Mouse (Mus musculus) liver, postnatal 0 days (tissue): Measurements from ENCODE around the gene Vmn2r91. TPM values are rescaled to one million over a fixed set of nuclear protein-coding genes. Genes with fewer than 3 reads are reported as not detected.
"Not testable (repeated sequence)": the region's sequence is repeated elsewhere in the genome, so short reads cannot be mapped to it uniquely, and the experiment has no call there.

ENCODE experiments used
- ATAC-seq: fragments of 200-750 bp; cut with Nextera tagmentation; 2 replicates; pipeline ENCODE4 v1.8.0; 2017; ENCODE audit warnings: mild to moderate bottlenecking, moderate library complexity
- DNase-seq: peaks from one replicate; pipeline ENCODE4 v3.0.0-alpha.2; 2016
- H3K27ac ChIP-seq: fragments of 300-500 bp; sonication (generic); 2 replicates; pipeline ENCODE4 v1.5.1; 2014; ENCODE audit warnings: antibody characterized with exemption, moderate library complexity, mild to moderate bottlenecking, low read depth
- H3K27me3 ChIP-seq: fragments of 300-500 bp; sonication (generic); 2 replicates; pipeline ENCODE4 v1.6.1; 2014; ENCODE audit warnings: low read length, control low read depth, mixed read lengths; ENCODE audit not compliant: insufficient read depth
- H3K36me3 ChIP-seq: fragments of 300-500 bp; sonication (generic); replicated peaks from 2 replicates; pipeline ENCODE4 v1.6.1; 2014; ENCODE audit warnings: mild to moderate bottlenecking, control low read depth, low read length, moderate library complexity, mixed read lengths; ENCODE audit not compliant: insufficient read depth
- H3K4me1 ChIP-seq: fragments of 300-500 bp; sonication (generic); 2 replicates; pipeline ENCODE4 v1.6.1; 2014; ENCODE audit warnings: antibody characterized with exemption, mild to moderate bottlenecking, control low read depth; ENCODE audit not compliant: insufficient read depth
- H3K4me2 ChIP-seq: fragments of 300-500 bp; sonication (generic); 2 replicates; pipeline ENCODE4 v1.6.1; 2014; ENCODE audit warnings: low read depth, mild to moderate bottlenecking, low read length, moderate library complexity, mixed read lengths
- H3K4me3 ChIP-seq: fragments of 300-500 bp; sonication (generic); 2 replicates; pipeline ENCODE4 v1.5.1; 2014; ENCODE audit warnings: low read depth, low read length
- H3K9ac ChIP-seq: fragments of 300-500 bp; sonication (generic); replicated peaks from 2 replicates; pipeline ENCODE4 v1.6.1; 2014; ENCODE audit warnings: mild to moderate bottlenecking, moderate library complexity
- H3K9me3 ChIP-seq: fragments of 300-500 bp; sonication (generic); 2 replicates; pipeline ENCODE4 v1.6.1; 2016; ENCODE audit warnings: mild to moderate bottlenecking, control low read depth, low read length, mixed read lengths
- CTCF ChIP-seq: sonication (generic); IDR thresholded peaks from 2 replicates; pipeline ENCODE4 v1.5.1; 2016; ENCODE audit warnings: antibody characterized with exemption, low read depth
- EP300 ChIP-seq: IDR thresholded peaks from 2 replicates; pipeline ENCODE4 v1.6.1; 2016; ENCODE audit warnings: antibody characterized with exemption, low read depth, mild to moderate bottlenecking
- WGBS: fragments of 180-500 bp; shearing (Covaris S2); extraction: QIAGEN DNeasy Blood & Tissue Kit; methylation state at CpG from one replicate; pipeline ENCODE4 v1.1.7; 2014; ENCODE audit not compliant: insufficient replicate concordance; 5-methylcytosine and 5-hydroxymethylcytosine counted together
- polyA plus RNA-seq: library from polyadenylated mRNA; unstranded; fragments of >200 nt; fragmentation: Nextera tagmentation; extraction: Ambion mirVana; gene quantifications from 2 replicates; pipeline ENCODE4 v1.2.1, GENCODE M21; 2015

Gene Vmn2r91
- not detected in 2 replicates for polyA plus RNA-seq

DNA sequence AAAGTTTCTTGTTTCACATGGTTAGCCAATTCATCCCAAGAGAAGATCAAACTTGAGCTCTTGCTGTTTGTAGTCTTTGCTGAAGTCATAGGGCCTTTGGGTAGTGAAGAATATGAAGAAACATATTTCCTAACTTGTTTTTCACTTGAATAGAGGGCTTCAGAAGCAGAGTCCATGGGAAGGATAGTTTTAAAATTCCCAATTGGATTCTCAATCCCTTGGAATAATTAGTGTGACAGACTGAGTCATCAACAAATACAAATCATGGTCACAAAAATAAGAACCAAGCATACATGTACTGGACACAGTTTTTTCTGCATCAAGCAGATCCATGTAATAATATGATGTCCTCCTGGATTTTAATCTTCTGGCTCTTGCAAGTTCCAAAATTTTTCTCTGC lies at the start of gene Vmn2r91:
Gene Vmn2r91, plus strand, starts transcription at position 301 of the 400 bp plus-strand sequence.
- H3K4me3 ChIP-seq, H3K9ac ChIP-seq, DNase-seq, H3K27ac ChIP-seq, H3K4me1 ChIP-seq, H3K27me3 ChIP-seq, H3K9me3 ChIP-seq, H3K36me3 ChIP-seq, ATAC-seq, H3K4me2 ChIP-seq: not testable (repeated sequence)

DNA sequence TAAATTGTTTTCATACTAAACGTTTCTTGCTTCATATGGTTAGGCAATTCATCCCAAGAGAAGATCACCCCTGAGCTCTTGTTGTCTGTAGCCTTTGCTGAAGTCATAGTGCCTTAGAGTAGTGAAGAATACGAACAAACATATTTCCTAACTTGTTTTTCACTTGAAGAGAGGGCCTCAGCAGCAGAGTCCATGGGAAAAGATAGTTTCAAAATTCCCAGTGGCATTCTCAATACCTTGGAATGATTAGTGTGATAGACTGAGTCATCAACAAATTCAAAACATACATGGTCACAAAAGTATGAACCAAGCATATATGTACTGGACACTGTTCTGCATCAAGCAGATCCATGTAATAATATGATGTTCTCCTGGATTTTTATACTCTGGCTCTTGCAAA lies 35.7 kb upstream of the Vmn2r91 start, which contains the start of gene Vmn2r124:
Gene Vmn2r124, plus strand, starts transcription at position 301 of the 400 bp plus-strand sequence.
- Histone ChIP-seq H3K9me3 (no peaks in the 10 kb centered on the region), H3K4me2 (no peak within 1 kb of the TSS), H3K36me3 (no peaks in the 10 kb centered on the region), H3K9ac (no peak within 1 kb of the TSS), H3K27me3 (no peaks in the 10 kb centered on the region), H3K27ac (no peak within 1 kb of the TSS), H3K4me3 (no peak within 1 kb of the TSS), H3K4me1 (no peaks in the 10 kb centered on the region)
- WGBS, result 46% methylated on average over 2 of the region's 2 CpGs
- no peak for TF ChIP-seq EP300
- TF ChIP-seq CTCF, result no peak
- ATAC-seq (no peak), DNase-seq (no peak)

- not testable (repeated sequence) for ATAC-seq, DNase-seq, H3K27ac ChIP-seq, H3K9me3 ChIP-seq, H3K27me3 ChIP-seq, H3K9ac ChIP-seq, H3K4me3 ChIP-seq, H3K36me3 ChIP-seq, H3K4me1 ChIP-seq, H3K4me2 ChIP-seq
- 70% methylated on average over 1 of the region's 1 CpGs for WGBS
These were observed 10.8 kb downstream of the Vmn2r91 start for GRCm38 (mm10) chr17:18095626-18096025.

GRCm38 (mm10) chr17:18102265-18102664 lies 17.4 kb downstream of the Vmn2r91 start:
- not testable (repeated sequence) for H3K27ac ChIP-seq, ATAC-seq, H3K4me1 ChIP-seq, H3K9ac ChIP-seq, H3K4me2 ChIP-seq, H3K4me3 ChIP-seq, H3K36me3 ChIP-seq, DNase-seq, H3K9me3 ChIP-seq, H3K27me3 ChIP-seq
- WGBS, result 66% methylated on average over 3 of the region's 3 CpGs

GRCm38 (mm10) chr17:18151587-18151986 lies 66.8 kb downstream of the Vmn2r91 start, which contains the start of gene Vmn2r92:
Gene Vmn2r92 (plus strand): TSS chr17:18151887.
- WGBS, result 44% methylated on average over 1 of the region's 1 CpGs
- H3K27ac ChIP-seq, H3K36me3 ChIP-seq, H3K9me3 ChIP-seq, H3K27me3 ChIP-seq, H3K4me1 ChIP-seq, ATAC-seq, H3K9ac ChIP-seq, DNase-seq, H3K4me2 ChIP-seq, H3K4me3 ChIP-seq: not testable (repeated sequence)

DNA sequence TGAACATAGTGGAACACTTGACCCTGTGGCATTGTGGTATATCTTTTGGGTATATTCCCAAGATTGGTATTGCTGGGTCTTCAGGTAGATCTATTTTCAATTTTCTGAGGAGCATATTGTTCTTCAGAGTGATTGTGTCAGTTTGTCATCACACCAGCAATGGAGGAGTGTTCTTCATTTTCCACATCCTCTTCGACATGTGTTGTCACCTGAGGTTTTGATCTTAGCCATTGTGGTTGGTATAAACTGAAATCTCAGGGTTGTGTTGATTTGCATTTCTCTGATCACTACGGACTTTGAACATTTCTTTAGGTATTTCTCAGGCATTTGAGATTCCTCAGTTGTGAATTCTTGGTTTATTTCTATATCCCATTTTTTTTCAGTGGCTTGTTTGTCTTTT lies 76.4 kb downstream of the Vmn2r91 start:
- H3K27ac ChIP-seq, result not testable (repeated sequence)
- WGBS, result 46% methylated on average over 2 of the region's 2 CpGs

More for the DNA sequence above, 76.4 kb downstream of the Vmn2r91 start:
- not testable (repeated sequence) for H3K4me2 ChIP-seq, H3K27me3 ChIP-seq, H3K4me3 ChIP-seq, H3K9me3 ChIP-seq, ATAC-seq, H3K4me1 ChIP-seq, DNase-seq, H3K9ac ChIP-seq, H3K36me3 ChIP-seq

Other genes starting within 250 kb of the Vmn2r91 start
- gene Has1, start 229.8 kb upstream of the Vmn2r91 start, polyA plus RNA-seq, result 0.08 and 0.09 TPM in 2 replicates
- gene Fpr1, start 201.1 kb upstream of the Vmn2r91 start, polyA plus RNA-seq, result 13.3 and 13.7 TPM in 2 replicates
- gene Fpr2, start 197.2 kb upstream of the Vmn2r91 start, polyA plus RNA-seq, result 9.3 and 10.3 TPM in 2 replicates
- gene Fpr3, start 197.2 kb upstream of the Vmn2r91 start, polyA plus RNA-seq, result not detected in 2 replicates
- not detected in 2 replicates for gene Fpr-rs4, start 63.3 kb upstream of the Vmn2r91 start, polyA plus RNA-seq
- not detected in 2 replicates for gene Vmn2r124, start 35.6 kb upstream of the Vmn2r91 start, polyA plus RNA-seq
- not detected in 2 replicates for gene Vmn2r92, start 66.9 kb downstream of the Vmn2r91 start, polyA plus RNA-seq
- gene Vmn2r94, start 192.7 kb downstream of the Vmn2r91 start, polyA plus RNA-seq, result not detected in 2 replicates
- not detected in 2 replicates for gene Vmn2r93, start 213.1 kb downstream of the Vmn2r91 start, polyA plus RNA-seq